Mouse (Mus musculus): Measurements from ENCODE around the gene Dmwd. TPM values are rescaled to one million over a fixed set of nuclear protein-coding genes. Genes with fewer than 3 reads are reported as not detected.

The Dmwd gene
- polyA plus RNA-seq, 1 experiment from 2014 or later = 14.2 TPM

DNA sequence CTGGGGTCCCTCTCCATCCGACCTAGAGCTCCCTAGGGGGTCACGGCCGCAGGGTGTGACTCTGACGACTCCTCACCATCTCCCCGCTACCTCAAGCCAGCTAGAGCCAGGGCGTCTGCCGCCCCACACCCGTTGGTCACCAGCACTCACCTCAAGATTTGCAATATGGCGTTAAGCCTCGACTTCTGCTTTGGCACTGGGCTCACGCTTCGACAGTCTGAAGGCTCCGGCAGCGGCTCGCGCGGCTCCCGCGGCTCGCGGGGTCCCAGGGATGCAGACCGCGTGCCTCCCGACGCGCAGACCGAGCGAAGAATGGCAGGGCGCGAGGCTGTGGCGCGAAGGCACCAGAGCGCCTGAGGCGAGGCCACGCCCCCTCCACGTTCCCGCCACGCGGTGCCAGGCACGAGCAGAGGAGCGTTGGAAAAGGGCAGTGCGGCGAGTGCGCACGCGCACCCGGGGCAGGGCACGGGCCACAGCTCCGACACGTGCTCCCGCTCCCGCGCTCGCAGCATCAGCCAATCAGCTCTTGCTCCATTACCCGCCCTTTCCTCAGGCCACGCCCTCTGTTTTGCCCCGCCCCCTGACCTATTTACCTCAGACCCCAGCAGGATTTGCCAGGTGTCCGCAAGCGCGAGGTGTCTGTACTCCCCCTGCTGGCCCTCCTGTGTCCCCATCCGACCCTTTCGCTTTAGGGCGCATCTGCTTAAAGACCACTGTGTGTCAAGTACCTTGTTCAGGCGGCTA is 42.2 kb downstream of the Dmwd start, which contains the start of gene Gm4969:
Gene Gm4969, minus strand, starts transcription at position 341 of the 744 bp plus-strand sequence.
- Histone ChIP-seq H3K9ac (no peak within 1 kb of the TSS), H3K4me2 (peak within 1 kb of the TSS; percentile 59), H3K9me3 (replicated peaks) (no peaks in the 10 kb centered on the region), H3K36me3 (no peaks in the 10 kb centered on the region), H3K4me3 (peak within 1 kb of the TSS; percentile 33), H3K27ac (no peak within 1 kb of the TSS), H3K27me3 (no peaks in the 10 kb centered on the region), H3K4me1 (replicated peaks) (peaks cover 14% of the 10 kb centered on the region)
- WGBS = 24% methylated on average over 64 of the region's 64 CpGs
- peak; percentile 37 for ATAC-seq (replicated peaks; ENCODE audit: insufficient number of reproducible peaks, insufficient read depth, low FRiP score, low read depth)

DNA sequence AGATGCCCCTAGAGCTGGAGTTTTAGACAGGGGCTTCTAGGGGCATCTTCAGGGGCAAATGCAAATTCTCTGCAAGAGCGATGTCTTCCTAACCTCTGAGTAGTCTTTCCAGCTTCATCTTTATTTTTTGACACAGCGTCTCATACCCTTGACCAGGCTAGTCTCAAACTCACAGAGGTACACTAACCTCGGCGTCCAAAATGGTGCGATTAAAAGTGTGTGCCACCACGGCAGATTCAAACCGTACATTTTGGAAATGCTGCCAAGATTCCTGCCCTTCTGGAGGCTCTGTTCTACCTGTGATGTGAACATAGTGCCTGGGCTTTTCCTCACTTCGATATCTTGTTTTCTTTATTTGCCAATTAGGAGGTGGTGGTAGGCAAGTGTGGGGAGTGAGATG is 43.1 kb downstream of the Dmwd start:
- Histone ChIP-seq H3K27ac (no peak overlapping the region), H3K9me3 (replicated peaks) (no peaks in the 10 kb centered on the region), H3K4me3 (0 out of 2 replicates have a peak overlapping the region, but pooled peaks have one; percentile 76), H3K36me3 (no peaks in the 10 kb centered on the region), H3K4me1 (replicated peaks) (peaks cover 14% of the 10 kb centered on the region), H3K4me2 (peak overlapping the region; percentile 80), H3K27me3 (no peaks in the 10 kb centered on the region), H3K9ac (no peak overlapping the region)
- WGBS = 90% methylated on average over 8 of the region's 8 CpGs
- ATAC-seq (replicated peaks; ENCODE audit: insufficient number of reproducible peaks, insufficient read depth, low FRiP score, low read depth) = no peak

DNA sequence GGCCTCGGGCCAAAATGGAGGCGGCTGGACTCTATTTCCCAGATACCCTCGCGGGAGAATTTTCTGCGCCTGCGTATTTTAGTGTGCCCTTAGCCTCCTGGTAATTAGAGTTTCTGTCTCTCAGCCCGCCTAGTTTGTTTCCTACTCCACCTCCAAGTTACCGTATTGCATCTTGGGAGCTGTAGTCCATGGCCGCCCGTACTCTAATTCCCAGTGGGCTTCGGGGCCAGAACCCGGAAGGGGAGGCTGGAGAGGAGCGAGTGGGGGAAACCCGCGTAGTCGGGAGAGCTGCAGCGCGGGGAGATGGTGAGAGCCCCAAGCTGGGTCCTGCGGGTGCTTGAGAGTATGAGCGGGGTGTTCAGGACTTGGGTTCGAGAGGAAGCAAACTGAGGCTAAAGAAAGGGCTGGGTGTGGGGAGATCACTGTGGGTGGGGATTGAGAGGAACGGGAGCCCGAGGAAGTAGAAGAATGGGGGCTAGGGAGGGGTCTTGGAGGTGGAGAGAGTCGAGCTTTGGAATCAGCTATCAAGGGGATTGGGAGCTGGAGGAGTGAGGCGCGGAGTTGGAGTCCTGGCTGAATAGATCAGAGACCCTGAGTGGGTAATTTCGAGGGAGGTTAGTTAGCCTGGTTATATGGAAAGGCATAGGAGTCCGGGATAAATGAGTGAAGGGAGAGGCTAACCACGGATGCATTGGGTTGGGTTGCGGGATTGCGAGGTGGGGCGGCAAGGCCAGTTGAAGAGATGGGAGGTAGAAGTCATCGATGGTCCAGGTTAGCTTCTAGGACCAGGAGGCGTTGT is 43.8 kb downstream of the Dmwd start, which contains the start of gene Fbxo46:
Gene Fbxo46, plus strand, starts transcription at position 229 of the 799 bp plus-strand sequence.
- Histone ChIP-seq H3K4me2 (peak within 1 kb of the TSS; percentile 80), H3K4me1 (replicated peaks) (peaks cover 17% of the 10 kb centered on the region), H3K27ac (peak within 1 kb of the TSS; percentile 58), H3K27me3 (no peaks in the 10 kb centered on the region), H3K36me3 (no peaks in the 10 kb centered on the region), H3K4me3 (peak within 1 kb of the TSS; percentile 76), H3K9ac (peak within 1 kb of the TSS; percentile 71), H3K9me3 (replicated peaks) (no peaks in the 10 kb centered on the region)
- WGBS = 2% methylated on average over 34 of the region's 34 CpGs
- ATAC-seq (replicated peaks; ENCODE audit: insufficient number of reproducible peaks, insufficient read depth, low FRiP score, low read depth) = peak; percentile 92

DNA sequence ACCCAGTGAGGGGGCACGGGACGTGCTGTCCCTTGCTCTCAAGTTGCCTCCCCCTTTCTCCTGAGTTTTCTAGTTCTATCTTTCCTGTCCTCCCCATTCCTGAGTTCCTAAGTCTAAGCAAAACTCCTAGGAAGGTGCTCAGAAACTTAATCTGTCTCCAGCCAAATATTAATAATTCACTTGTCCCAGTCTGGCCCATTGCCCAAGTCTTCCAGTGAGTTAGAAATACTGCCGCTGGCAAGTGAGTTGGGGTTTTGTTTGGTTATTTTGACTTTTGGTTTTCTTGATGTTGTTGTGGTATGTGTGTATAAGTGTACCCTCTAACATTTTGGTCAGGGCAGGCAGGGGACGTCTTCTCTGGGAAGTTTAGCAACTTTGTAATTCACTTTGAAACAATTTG is 45.7 kb downstream of the Dmwd start:
- no peak overlapping the region for H3K27ac ChIP-seq
- no peak for ATAC-seq (replicated peaks; ENCODE audit: insufficient number of reproducible peaks, insufficient read depth, low FRiP score, low read depth)
- H3K36me3 ChIP-seq = no peaks in the 10 kb centered on the region
- H3K27me3 ChIP-seq = no peaks in the 10 kb centered on the region
- H3K4me2 ChIP-seq = no peak overlapping the region
- no peak overlapping the region for H3K9ac ChIP-seq
- H3K9me3 ChIP-seq (replicated peaks) = no peaks in the 10 kb centered on the region
- peaks cover 17% of the 10 kb centered on the region for H3K4me1 ChIP-seq (replicated peaks)
- H3K4me3 ChIP-seq = no peak overlapping the region
- 80% methylated on average over 4 of the region's 4 CpGs for WGBS

DNA sequence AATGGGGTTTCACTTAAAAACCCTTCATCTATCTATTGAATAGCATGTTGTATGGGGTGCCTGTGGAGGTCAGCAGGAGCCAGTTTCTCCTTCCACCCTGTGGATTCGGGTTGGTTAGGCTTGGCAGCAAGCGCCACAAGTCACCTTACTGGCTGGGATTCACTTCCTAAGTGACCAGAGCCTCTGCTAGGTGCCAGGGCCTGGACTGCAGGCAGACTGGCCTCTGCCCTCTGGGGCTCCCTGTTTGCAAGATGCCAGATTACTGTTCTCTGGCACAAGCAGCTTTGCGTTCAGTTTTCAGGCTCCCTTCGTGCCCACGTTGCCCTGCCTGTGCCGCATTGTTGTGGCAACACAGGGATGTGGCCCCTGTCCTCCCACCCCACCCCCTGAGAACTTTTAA is 48.7 kb downstream of the Dmwd start:
- ATAC-seq (replicated peaks; ENCODE audit: insufficient number of reproducible peaks, insufficient read depth, low FRiP score, low read depth) = no peak
- Histone ChIP-seq H3K4me1 (replicated peaks) (peaks cover 10% of the 10 kb centered on the region), H3K9me3 (replicated peaks) (no peaks in the 10 kb centered on the region), H3K27ac (no peak overlapping the region), H3K4me3 (no peak overlapping the region), H3K27me3 (no peaks in the 10 kb centered on the region), H3K4me2 (no peak overlapping the region), H3K36me3 (no peaks in the 10 kb centered on the region), H3K9ac (no peak overlapping the region; the same call in 1 of the 2 replicates)
- 82% methylated on average over 6 of the region's 6 CpGs for WGBS

DNA sequence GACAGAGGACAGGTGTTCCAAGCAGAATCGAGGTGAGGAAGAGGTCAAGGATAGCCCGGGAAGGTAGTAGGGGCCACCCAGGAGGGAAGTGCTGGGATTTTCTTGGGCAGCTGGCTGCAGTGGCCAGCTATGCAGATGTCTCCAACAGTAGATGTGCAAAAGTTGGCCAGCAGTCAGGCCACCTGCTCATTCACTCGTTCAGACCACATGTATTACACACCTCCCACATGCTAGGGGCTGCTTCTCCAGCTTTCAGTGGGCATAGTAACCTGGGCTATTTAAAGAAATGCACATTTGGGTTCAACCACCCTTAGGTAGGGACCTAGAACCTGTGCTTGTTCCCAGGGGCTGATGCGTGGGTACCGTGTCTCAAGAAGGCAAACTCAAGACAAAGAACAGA is 51.7 kb downstream of the Dmwd start:
- Histone ChIP-seq H3K36me3 (no peaks in the 10 kb centered on the region), H3K4me3 (no peak overlapping the region), H3K9me3 (replicated peaks) (no peaks in the 10 kb centered on the region), H3K4me1 (replicated peaks) (peaks cover 18% of the 10 kb centered on the region), H3K27me3 (no peaks in the 10 kb centered on the region), H3K27ac (no peak overlapping the region), H3K9ac (no peak overlapping the region), H3K4me2 (no peak overlapping the region)
- 83% methylated on average over 5 of the region's 5 CpGs for WGBS
- ATAC-seq (replicated peaks; ENCODE audit: insufficient number of reproducible peaks, insufficient read depth, low FRiP score, low read depth) = no peak

DNA sequence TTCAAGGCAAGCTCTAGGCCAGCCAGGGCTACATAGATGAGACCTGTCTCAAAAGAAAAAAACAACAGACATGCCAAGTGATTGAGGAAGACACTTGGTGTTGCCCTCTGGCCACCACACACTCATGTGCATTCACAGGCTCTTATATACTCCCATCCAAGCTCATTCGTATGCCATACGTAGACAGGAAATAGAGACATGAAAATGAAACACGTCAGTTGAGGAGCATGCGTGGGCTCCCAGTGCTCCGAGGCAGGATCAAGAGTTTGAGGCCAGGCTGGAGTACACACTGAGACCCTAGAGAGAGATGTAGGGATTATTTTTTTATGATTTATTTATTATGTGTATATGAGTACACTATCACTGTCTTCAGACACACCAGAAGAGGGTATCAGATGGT is 53.4 kb downstream of the Dmwd start:
- H3K9me3 ChIP-seq (replicated peaks) = no peaks in the 10 kb centered on the region
- no peak for ATAC-seq (replicated peaks; ENCODE audit: insufficient number of reproducible peaks, insufficient read depth, low FRiP score, low read depth)
- no peak overlapping the region for H3K4me2 ChIP-seq
- no peak overlapping the region for H3K27ac ChIP-seq
- H3K27me3 ChIP-seq = no peaks in the 10 kb centered on the region
- H3K36me3 ChIP-seq = no peaks in the 10 kb centered on the region
- 97% methylated on average over 5 of the region's 5 CpGs for WGBS
- H3K4me1 ChIP-seq (replicated peaks) = peaks cover 18% of the 10 kb centered on the region
- no peak overlapping the region for H3K9ac ChIP-seq
- no peak overlapping the region for H3K4me3 ChIP-seq

DNA sequence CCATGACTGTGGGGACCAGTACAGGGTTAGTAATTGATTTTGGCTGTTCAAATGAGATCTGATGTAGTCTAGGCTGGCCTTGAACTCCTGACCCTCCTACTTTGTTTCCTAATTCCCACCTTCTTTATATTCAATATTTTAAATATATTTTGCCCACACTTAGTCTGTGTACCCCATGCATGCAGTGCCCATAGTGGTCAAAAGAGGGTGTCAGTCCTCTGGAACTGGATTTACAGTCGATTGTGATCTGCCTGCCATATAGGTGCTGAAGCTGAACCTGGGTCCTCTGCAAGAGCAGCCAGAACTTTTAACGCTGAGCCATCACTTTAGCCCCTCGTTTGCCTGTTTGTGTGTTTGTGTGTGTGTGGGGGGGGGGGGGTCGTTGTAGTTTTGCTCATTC is 54.6 kb downstream of the Dmwd start:
- ATAC-seq (replicated peaks; ENCODE audit: insufficient number of reproducible peaks, insufficient read depth, low FRiP score, low read depth) = no peak
- 26% methylated on average over 4 of the region's 4 CpGs for WGBS
- no peaks in the 10 kb centered on the region for H3K9me3 ChIP-seq (replicated peaks)

DNA sequence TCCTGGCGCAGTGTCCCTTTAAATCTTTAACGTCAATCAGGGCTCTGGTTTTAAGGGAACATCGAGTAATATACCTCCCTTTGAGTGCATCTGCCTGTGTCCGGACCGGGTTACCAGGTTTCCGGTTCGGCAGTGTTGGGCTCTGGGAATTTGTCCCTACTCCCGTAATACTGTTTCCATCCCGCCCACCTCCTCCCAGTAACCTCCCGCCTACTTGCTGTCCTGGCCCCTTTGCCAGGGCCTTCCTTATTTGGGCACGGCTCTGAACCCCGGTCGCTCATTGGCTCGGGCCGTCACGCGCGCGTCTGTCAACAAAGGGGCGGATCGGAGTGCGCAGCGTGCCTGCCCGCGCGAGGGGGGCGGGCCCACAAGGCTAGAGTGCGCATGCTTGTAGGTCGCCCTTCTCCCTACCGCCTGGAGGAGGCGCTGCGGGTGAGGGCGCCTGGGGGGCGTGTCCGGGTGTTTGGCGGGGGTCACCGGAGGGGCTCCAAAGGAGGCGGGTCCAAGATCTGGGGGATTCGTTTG is 55.4 kb downstream of the Dmwd start:
- H3K36me3 ChIP-seq = peaks cover 10% of the 10 kb centered on the region

More for the DNA sequence above, 54.6 kb downstream of the Dmwd start:
- Histone ChIP-seq H3K36me3 (peaks cover 3% of the 10 kb centered on the region; the same call in 1 of the 2 replicates), H3K27ac (peak overlapping the region; percentile 87), H3K4me1 (replicated peaks) (peaks cover 16% of the 10 kb centered on the region), H3K27me3 (no peaks in the 10 kb centered on the region), H3K4me2 (peak overlapping the region; percentile 79), H3K9ac (peak overlapping the region; percentile 41; the same call in 1 of the 2 replicates), H3K4me3 (peak overlapping the region; percentile 57)

More for the DNA sequence above, 55.4 kb downstream of the Dmwd start:
- H3K4me2 ChIP-seq = peak overlapping the region; percentile 79
- peak overlapping the region; percentile 46 for H3K9ac ChIP-seq
- peaks cover 16% of the 10 kb centered on the region for H3K4me1 ChIP-seq (replicated peaks)
- no peaks in the 10 kb centered on the region for H3K27me3 ChIP-seq
- WGBS = under 1% methylated on average over 39 of the region's 39 CpGs
- H3K27ac ChIP-seq = peak overlapping the region; percentile 87
- H3K4me3 ChIP-seq = peak overlapping the region; percentile 57
- peak; percentile 99 for ATAC-seq (replicated peaks; ENCODE audit: insufficient number of reproducible peaks, insufficient read depth, low FRiP score, low read depth)
- no peaks in the 10 kb centered on the region for H3K9me3 ChIP-seq (replicated peaks)

Measured in heart, embryonic 15.5 days (tissue).